Mouse (Mus musculus) brain, embryonic 14.5 days (tissue): ENCODE measurements around the gene Arpc2. TPM values are rescaled to one million over a fixed set of nuclear protein-coding genes. Genes with fewer than 3 reads are reported as not detected.

Experiments used
- DNase-seq: peaks from one replicate; pipeline ENCODE4 v3.0.0-alpha.2; 2011; ENCODE audit warnings: low read depth
- CTCF ChIP-seq: fragments of 200-500 bp; IDR thresholded peaks from 2 replicates; pipeline ENCODE4 v1.5.1; 2012; ENCODE audit warnings: inconsistent platforms, mild to moderate bottlenecking, moderate library complexity, borderline replicate concordance; ENCODE audit not compliant: insufficient read depth, insufficient read length; ENCODE audit errors: extremely low read depth
- POLR2A ChIP-seq: fragments of 200-500 bp; IDR thresholded peaks from 2 replicates; pipeline ENCODE4 v1.6.1; 2012; ENCODE audit warnings: mild to moderate bottlenecking, inconsistent platforms, borderline replicate concordance; ENCODE audit not compliant: poor library complexity, insufficient read depth, insufficient read length, severe bottlenecking; ENCODE audit errors: extremely low read depth
- polyA plus RNA-seq: library from polyadenylated mRNA; depleted of rRNA; stranded (reverse); fragments of >200 nt; gene quantifications from 2 replicates; pipeline ENCODE4 v1.2.3, GENCODE M21; 2012

Gene Arpc2
- polyA plus RNA-seq, 1 experiment, result 224 TPM

GRCm38 (mm10) chr1:74239618-74240017 lies 3.7 kb downstream of the Arpc2 start:
- no peak for TF ChIP-seq CTCF
- TF ChIP-seq POLR2A, result no peak
- DNase-seq, result no peak

- DNase-seq, result no peak
- no peak for TF ChIP-seq POLR2A
- TF ChIP-seq CTCF, result no peak
These were observed 4.4 kb downstream of the Arpc2 start for GRCm38 (mm10) chr1:74240311-74240710.

DNA sequence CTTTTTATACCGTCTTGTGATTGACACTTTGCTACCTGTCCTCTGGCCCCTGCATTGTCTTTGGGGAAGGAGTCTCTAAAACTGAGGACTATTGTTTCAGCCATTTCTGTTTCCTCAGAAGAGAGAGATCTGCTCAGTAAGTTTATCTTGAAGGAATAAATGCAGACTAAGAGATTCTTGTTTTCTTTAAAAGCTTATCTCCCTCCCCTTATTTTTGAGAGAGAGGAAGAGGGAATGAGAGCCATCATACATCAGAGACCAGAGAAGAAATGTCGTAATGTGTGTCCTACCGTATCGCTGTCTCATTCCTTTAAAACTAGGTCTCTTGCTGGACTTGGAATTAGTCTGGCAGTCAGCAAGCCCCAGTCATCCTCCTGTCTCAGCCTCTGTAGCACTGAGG lies 4.9 kb downstream of the Arpc2 start:
- DNase-seq, result no peak
- TF ChIP-seq CTCF (no peak), POLR2A (no peak)

GRCm38 (mm10) chr1:74245525-74245924 lies 9.6 kb downstream of the Arpc2 start:
- no peak for TF ChIP-seq CTCF
- TF ChIP-seq POLR2A, result no peak
- no peak for DNase-seq

- no peak for DNase-seq
- no peak for TF ChIP-seq POLR2A
- no peak for TF ChIP-seq CTCF
These were observed 12.9 kb downstream of the Arpc2 start for GRCm38 (mm10) chr1:74248799-74249198.

DNA sequence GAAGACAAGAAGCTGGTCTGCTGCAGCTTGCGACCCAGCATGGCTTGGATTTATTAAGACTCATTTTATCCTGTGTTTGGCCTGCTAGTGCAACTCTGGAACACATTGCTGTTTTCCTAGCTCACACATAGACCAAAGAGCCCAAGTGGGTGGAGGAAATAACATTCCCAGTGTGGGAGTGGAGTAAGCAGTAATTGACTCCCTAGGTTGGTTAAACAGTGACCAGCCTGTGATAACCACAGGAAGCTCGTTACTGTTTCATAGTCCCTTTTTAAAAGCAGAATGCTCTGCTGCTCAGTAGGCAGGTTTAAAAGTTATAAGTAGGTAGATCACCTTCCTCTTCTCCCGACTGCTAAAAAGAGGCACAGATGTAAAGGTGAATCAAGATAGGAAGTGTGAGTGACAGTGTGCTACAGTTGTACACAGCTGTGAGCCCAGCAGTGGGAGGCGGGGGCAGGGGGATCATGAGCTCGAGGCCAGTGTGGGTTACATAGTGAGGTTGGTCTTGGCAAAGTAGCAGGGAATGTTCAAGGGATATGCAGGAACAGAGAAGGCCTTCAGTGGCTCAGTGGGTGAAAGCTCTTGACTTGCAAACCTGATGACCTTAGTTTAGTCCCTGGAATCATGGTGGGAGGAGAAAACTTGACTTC lies 13.6 kb downstream of the Arpc2 start:
- DNase-seq, result no peak
- no peak for TF ChIP-seq POLR2A
- TF ChIP-seq CTCF, result no peak

DNA sequence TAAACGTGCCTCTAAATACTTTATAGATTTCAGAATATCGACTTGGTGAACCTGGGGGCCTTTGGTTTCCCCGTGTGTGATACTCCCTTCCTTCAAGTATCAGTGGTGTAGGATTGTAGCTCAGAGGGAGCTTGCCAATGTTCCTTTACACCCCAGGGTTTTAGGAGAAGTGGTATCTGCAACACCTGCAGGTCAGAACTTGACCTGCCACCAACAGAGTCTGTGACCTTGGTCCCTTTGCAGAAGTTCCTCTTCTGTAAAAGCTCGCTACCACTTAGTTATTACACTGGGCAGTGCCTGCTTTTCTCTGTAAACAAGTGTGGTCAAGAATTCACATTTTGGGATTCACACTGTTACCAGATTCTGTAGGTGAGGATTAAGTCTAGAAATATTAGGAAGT lies 14.2 kb downstream of the Arpc2 start:
- TF ChIP-seq POLR2A, result no peak
- TF ChIP-seq CTCF, result no peak
- DNase-seq, result no peak

- TF ChIP-seq POLR2A (no peak), CTCF (no peak)
- DNase-seq, result no peak
These were observed 19.9 kb downstream of the Arpc2 start for GRCm38 (mm10) chr1:74255704-74256345.

DNA sequence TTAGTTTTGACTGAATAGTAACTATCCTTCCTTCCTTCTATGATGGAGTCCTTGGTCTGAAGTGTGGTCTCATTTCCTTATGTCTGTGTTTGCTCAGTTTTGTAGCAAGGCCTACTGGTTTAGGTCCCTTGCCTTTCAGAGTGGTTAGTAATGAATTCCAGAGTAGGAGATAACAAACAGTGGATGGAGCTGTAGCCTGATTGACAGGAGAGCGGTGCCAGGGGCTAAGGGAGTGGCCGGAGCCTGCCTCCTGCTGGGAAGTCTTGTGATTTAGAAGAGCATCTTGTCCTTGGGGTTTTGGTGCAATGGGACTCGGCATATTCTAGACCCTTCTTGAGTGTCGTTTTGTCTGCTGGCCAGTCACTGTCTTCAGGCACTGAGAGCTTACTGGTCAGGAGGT lies 20.9 kb downstream of the Arpc2 start:
- DNase-seq, result no peak
- TF ChIP-seq CTCF (no peak), POLR2A (no peak)

DNA sequence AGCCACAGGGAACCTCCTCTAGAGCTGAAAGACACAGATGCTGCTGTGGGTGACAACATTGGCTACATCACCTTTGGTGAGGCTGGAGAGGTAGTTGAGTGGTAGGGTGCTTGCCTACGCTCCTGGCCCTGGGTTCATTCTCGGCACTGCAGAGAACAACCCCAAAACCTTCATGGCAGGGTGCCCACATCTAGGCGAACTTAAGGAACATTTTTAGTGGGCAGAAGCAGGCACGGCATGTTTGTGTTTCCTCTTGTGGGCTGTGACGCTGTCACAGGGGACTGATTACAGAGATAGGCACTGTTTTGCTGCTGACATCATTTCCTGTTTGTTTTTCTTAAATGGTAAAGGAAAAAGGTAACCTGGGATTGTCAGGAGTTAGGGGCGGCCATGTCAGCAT lies 26.6 kb downstream of the Arpc2 start:
- no peak for DNase-seq
- TF ChIP-seq POLR2A (no peak), CTCF (no peak)

- TF ChIP-seq CTCF (no peak), POLR2A (no peak)
These were observed 32.9 kb downstream of the Arpc2 start for GRCm38 (mm10) chr1:74268750-74269149.

GRCm38 (mm10) chr1:74271659-74272058 lies 35.8 kb downstream of the Arpc2 start:
- no peak for TF ChIP-seq CTCF
- no peak for TF ChIP-seq POLR2A
- no peak for DNase-seq

More at GRCm38 (mm10) chr1:74268750-74269149, 32.9 kb downstream of the Arpc2 start:
- no peak for DNase-seq
